Mouse (Mus musculus) stomach, postnatal 0 days (tissue): Measurements from ENCODE around the gene Arhgef3.

Experiments
- CTCF ChIP-seq: IDR thresholded peaks from 2 replicates; pipeline ENCODE4 v1.5.1; 2016; ENCODE audit warnings: antibody characterized with exemption, low read depth, mild to moderate bottlenecking, moderate library complexity
- EP300 ChIP-seq: optimal IDR thresholded peaks from 2 replicates; pipeline ENCODE3; 2016; ENCODE audit warnings: antibody characterized with exemption

DNA sequence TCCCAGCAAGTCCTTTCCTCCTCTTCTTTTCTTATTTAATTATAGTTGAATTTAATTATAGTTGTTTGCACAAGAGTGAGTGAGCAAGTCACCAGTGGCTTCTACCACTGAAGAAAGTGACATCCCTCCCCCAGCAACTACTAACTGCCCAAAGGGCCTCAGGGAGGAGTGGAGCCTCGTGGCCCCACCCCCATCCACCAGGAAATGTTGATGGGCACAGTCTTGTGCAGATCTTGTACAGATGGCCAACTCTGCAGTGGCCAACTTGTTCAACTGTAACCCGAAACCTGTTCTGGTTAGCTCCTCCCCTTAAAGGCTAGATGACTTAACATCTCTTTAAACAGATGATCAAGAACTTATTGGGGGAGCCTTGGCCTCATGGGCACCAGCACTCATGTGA is 275.0 kb downstream of the Arhgef3 start:
- TF ChIP-seq CTCF = no peak
- TF ChIP-seq EP300 = no peak
